Mouse (Mus musculus) cerebellum, adult (tissue): ENCODE measurements at regions not wholly inside any gene's neighbourhood (a gene's known extent, or its start where the extent isn't known, plus 50 kb on each side); places are given as distances from the start of the nearest gene placed in this dataset.

Experiments used
- ATAC-seq: cut with Nextera tagmentation; 2 replicates; pipeline ENCODE4 v1.9.2; 2017; ENCODE audit warnings: mild to moderate bottlenecking, moderate library complexity, mixed read lengths; ENCODE audit not compliant: insufficient number of reproducible peaks, low FRiP score, low TSS enrichment

DNA sequence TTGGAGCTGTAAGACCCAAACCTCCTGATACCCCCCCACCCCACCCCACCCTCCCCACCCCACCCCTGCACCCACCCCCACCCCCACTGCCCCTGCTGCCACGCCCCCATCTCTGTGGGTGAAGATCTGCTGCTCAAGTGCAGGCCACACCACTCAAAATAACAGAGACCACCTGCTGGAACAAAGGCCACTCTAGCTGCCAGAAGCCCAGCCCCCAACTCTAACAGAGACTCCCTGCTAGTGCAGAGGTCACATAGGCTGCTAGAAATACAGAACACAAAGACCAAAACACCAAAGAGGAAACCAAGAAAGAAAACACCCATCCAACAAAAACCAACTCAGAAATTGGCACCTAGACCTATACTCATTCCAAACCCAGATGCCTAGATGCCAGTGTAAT lies 58.9 kb downstream of the Olfr267 start:
- ATAC-seq: no peak

DNA sequence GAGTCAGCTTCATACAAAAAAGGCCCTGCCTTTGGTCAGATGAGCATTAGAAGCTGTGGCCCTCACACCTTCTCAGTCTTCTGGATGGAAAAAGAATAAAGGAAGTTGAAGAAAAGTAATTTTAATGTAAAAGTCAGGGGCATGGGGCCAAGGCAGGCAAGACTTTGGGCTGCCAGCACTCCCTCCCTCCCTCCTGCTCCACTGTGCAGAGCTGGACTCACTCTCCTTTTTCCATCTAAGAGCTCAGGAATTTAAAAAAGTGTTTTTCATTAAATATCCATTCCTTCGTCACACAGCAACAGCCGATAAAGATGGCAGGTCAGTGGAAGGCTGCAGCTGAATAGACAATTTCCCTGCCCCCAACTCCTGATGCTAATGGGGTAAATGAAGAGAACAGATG lies 61.1 kb downstream of the Olfr267 start:
- ATAC-seq: no peak

DNA sequence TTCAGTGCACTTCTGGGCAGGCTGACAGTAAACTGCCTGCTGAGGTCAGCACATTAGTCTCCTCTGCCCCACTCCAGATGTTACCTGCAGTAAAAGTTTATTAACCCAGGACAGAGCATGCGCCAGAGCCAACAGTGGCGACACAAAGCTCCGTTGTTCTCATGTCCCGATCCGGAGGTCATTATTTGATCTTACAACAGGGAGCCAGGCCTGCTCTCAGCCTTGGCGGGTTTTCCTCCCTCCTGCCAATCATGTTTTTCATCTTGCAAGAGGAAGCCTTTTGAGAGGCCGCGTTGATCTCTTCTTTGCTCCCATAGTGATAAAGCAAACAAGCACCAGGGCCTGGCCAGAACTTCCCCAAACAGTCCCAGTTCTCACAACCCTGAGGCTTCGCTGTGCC lies 64.7 kb downstream of the Olfr267 start:
- peak; percentile 40; the same call in 1 of the 2 replicates for ATAC-seq

DNA sequence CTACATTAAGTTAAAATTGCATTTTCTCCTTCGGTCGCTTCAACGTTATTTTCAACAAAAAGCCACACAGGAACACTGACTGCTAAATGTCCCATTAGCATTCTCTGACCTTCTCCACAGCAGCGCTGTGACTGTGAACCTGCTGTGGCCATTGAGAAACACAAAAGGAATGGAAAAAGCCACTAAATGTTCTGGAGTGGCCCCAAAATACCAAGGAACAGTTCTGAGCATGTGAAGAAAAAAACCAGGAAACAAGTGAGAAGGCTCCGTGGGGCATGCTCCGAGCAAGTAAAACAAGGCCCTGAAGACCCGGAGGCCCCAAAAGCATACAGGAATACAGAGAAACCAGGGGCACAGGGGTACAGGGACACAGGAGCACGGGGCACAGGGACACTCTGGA lies 66.8 kb downstream of the Olfr267 start:
- no peak for ATAC-seq

DNA sequence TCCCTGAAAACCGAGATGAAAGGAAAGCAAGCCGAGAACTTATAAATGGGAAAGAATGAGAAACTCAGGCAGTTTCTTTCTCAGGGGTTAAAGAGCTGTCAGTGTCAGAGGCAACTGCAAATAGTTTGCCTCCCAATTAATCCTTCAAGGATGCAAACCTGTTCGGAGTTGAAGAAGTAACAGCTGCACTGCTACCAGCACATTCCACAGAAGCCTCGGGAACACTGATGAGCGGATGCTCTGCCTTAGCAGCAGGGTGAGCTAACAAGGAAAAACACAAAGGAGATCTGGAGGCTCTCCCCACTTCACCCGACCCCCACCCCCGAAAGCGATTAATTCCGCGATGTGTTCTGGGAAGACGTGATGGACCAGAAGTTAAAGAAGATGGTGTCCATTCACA lies 71.1 kb downstream of the Olfr267 start:
- ATAC-seq: no peak

DNA sequence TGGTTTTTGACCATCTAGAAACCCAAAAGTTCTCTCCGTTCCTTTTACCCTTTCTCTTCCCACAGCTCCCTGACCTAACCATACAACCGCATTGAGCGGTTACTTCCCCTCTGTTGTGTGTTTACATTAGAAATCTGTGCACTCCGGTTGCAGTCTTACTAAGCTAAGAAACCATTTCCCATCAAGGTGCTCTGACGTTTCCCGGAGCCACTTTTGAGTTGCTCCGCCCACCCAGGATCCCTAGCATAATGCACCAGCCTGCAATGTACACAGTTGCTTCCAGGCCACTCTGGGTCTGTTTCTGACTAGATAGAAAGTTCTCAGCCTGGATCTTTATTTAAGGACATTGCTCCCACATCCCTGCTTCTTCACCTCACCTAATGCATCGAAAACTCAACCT lies 71.7 kb downstream of the Olfr267 start:
- ATAC-seq: no peak

DNA sequence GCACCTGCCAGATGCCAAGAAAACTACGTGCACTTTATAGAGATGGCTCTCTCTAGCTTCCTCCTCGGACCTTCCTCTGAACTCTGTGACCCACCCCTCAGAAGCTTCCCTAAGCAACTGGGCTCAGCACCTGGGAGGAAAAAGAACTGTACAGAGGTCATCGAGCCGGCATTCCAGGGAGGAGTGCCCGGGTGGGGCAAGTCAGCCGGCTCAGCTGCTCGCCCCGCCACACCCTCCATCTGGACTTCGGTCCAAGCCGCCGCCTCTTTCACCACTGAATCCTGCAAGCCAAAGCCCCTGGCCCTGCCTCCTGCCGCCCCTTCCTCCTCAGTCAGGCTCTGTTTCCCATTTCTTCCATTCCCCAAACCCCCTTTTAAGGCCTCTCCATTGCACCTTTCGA lies 73.3 kb downstream of the Olfr267 start:
- ATAC-seq: no peak

DNA sequence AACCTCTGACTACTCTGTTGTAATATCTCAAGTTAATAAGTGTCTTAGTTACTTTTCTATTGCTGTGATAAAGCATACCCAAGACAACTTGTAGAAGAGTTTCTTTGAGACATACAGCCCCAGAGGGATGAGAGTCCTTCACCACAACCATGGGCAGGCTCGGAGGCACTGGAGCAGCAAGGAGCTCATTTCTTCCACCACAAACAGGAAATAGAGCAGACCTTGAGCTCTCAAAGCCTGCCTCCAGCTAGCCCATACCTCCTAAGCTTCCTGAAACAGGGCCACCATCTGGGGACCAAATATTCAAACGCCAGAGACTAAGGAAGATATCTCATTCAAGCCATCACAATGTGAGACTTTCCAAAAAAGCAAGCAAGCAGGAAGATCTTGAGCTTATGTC lies 74.6 kb downstream of the Olfr267 start:
- no peak for ATAC-seq

DNA sequence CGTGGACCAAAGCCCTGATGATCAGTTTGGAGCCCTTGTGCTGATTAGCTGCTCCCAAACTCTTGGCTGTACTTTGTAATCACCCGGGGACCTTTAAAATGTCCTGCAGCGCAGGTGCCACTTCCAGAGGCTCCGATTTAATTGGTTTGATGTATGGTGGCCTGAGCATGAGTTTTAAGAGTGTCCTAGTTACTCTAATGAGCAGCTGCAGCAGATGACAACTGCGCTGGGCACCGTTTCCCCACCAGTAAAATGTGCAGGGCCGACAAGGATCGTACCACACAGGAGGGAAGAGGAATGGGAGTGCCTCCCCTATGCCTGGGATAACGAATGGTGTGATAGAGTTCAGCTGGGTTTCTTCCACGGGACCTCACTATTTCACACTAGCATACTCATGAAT lies 75.3 kb downstream of the Olfr267 start:
- no peak for ATAC-seq

DNA sequence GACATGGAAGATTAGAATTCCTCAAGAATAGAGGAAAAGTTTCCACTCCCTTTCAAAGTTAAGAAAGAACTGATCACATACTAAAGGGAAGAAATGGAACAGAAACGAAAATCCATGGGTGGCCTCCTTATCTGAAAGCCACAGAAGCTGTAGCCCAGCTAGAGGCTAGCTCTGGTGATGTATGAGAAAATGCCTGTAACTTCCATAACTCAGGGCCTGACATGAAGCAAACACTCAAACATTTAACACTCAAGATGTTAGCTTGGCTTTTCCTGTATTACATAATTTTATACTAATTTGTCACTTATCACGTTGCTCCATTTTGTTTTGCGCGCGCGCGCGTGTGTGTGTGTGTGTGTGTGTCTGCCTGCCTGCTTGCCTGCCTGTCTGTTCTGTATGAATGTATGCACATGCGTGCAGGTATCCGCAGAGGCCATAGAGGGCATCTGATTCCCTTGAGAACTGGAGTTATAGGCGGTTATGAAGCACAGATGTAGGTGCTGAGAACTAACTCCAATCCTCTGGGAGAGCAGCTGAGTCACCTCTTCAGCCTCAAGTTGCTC lies 88.2 kb downstream of the Olfr267 start:
- ATAC-seq: no peak

DNA sequence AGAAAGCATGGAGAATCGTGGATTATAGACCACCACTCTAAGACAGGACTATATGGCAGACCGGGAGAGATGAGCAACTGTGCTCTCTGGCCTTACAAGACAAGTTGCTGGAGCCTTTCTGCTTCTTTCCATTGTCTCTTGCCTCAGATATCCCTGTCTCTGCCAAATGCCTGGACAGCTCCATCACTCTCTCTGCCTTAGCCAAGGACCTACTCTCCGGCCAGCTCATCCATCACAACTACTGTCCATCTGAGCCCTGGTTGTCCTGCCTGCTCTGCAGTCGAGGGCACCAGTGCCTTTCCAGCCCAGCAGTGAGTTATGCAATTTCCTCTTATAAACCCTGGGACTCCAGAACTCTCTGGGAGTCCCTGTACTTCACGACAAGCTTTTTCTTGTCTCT lies 88.7 kb downstream of the Olfr267 start:
- no peak for ATAC-seq

DNA sequence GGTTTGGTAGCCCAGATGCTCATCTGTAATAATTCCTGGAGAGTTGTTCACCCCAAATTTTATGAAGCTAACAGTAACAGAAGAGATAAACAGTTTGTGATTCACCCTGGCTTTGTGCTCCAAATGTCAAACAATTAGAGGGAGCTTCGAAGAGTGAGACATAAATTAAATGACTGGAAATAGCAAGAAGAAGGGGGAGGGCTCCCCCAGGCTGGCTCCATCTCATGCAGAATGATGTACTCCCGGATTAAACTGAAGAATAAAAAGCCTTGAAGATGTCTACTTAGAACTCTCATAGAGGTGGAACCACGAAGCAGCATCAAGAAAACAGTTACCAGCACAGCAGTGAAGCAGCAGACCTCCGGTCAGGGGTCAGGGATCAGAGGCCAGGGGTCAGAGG lies 90.8 kb downstream of the Olfr267 start:
- no peak for ATAC-seq

DNA sequence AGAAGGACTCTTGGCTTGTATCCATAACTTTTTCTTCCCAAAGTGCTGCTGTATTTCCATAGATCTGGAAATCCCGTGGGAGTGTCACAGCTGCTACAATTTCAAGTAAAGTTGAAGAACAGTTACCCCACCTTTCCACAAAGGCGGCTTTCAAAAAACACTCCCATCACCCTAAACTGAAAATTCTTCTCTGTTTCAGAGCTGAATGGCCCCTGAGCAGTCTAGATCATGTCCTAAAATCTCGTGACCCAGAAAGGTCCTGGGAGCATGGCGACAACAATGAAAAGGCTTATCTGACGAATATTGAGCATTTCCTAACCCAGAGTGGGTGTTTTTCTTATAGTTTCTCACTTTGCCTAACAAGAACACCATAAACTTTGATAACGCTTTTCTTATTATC lies 92.2 kb downstream of the Olfr267 start:
- no peak for ATAC-seq

DNA sequence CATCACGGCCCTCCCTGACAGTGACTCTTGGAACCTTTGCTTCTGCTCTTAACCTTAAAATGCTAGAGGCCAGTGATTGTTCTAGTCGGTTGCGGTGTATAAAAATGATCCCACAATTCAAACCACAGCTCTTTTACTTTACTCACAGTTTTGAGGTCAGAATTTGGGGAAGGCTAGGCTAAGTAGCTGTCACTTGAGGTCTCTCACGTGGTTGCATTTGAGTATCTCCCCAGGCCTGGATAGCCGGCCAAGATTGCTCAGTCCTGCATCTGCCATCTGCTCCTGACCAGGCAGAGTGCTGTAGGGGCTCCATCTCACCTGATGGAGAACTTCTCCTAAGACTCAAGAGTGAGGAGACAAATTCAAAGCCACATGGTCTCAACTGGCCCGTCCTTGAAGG lies 94.5 kb downstream of the Olfr267 start:
- no peak for ATAC-seq

DNA sequence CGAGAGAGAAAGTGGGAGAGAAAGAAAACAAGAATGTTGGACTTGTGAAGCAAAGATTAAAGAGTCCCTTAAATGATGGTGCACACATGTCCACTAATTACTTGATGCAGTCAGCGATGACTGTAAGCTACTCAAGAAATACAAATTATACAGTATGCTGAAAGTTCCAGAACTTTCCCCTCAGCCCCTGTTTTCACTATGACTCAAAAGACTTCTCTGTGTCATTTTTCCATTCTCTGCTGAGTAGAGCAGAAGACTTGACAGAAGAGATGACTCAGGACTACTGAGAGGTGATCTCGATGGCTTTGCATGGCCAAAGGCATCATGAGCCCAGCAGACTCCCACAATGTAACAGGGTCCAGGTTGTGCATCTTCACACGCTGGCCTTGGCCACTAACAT lies 105.6 kb downstream of the Olfr267 start:
- ATAC-seq: no peak

DNA sequence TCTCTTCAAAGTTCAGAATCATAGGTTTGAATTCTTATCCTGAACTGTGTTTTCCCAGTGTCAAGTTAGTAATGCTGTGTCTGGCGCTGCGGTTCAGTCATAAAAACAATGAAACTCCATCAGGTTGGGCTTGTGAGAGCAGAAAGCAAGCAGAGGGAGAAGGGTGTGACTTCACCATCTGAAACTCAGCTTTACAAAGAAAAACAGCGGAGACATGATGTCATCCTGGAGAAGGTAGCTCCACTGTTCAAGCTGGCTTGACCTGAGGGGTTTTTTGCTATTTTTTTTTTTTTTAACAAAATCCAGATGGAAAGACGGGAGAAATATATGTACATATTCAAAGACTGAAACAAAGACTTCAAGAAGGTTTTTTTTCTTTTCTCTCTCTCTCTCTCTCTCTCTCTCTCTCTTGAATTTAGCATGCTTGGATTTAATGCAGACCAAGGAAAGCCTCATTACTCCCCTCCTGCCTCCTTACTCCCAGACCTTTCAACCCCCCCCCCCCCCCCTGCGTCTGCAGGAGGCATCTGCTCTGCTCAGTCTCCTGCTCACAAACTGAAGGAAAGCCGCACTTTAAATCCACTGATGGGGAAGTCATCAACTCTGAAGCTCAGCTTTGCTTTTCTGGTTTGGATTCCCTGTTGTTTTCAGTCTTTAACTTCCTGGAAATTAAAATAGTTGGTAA lies 109.7 kb downstream of the Olfr267 start:
- no peak for ATAC-seq

DNA sequence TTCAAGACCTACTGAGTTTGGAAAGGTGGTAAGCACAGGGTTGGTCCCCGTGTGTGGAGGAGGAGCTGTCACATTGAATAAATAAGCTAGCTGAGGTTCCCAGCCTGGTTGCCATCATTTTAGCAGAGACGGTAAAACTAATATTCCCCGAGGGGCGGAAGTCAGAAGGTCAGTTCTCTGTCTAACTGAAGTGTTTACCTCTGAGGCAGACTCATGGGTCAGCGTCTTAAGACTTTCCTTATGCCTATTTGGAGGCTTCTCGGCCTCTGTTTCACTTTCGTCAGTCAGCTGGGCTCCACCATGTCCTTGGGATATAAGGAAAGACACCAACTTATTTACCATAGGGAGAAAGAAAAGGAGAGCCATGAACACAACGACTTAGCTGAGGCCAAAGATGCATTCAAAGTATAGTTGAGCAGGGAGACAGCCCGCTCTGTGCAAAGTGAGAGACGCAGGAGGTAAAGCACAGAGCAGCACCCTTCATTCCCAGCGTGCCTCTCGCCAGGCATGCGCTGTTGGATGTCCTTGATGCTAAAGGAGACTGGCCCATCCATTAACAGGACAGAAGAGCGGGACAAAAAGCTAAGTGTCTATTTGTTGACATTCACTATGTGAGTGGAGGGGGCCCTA lies 116.0 kb downstream of the Olfr267 start:
- no peak for ATAC-seq

DNA sequence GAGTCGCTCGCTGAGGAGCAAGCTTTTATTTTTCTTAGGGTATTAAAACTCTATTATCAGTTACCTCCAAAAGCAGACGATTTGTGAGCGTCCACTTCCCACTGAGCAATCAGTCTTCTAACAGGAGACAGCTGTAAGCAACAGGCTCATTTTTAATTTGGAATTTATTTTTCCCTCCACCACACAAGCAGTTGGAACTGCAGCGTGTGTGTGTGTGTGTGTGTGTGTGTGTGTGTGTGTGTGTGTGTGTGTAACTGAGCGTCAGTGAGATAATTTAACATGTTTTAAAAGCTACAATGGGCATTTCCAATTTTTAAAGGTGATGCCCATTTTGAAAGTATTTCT lies 116.6 kb downstream of the Olfr267 start:
- no peak for ATAC-seq

DNA sequence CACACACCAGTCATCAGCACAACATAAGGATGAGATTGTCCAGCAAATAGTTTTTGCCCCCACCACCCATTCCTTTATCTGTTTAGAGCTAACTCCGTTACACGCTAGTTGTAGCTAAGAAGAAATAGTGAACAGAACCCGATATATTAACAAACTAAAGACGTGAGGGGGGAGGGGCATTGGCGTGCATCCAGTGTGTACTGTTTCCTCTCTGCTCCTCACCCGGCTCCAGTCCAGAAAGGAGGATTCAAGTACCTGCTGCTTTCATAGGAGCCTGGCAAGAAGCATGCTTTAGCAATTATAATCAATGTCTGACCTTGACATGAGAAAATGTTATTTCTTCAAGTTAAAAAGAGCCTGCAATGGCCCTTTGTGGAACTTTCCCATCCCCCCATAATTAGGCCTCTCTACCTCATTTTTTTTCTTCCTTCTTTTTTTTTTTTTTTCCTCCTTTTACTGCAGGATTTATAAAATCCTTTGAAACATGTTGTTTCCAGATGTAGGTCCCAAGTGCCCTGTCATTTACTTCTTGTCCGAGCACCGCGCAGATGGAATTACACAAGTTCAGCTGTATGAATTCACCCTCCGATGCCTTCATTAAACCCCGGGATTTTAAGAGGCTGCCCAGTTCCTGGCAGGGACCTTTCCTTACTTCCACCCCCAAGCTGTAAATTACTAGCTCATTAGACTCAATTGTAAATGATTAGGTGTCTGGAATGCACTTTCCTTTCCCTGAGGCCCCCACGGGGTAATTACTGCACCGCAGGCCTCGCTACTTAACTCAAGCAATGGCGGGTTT lies 116.6 kb upstream of the Lpar1 start:
- no peak for ATAC-seq

DNA sequence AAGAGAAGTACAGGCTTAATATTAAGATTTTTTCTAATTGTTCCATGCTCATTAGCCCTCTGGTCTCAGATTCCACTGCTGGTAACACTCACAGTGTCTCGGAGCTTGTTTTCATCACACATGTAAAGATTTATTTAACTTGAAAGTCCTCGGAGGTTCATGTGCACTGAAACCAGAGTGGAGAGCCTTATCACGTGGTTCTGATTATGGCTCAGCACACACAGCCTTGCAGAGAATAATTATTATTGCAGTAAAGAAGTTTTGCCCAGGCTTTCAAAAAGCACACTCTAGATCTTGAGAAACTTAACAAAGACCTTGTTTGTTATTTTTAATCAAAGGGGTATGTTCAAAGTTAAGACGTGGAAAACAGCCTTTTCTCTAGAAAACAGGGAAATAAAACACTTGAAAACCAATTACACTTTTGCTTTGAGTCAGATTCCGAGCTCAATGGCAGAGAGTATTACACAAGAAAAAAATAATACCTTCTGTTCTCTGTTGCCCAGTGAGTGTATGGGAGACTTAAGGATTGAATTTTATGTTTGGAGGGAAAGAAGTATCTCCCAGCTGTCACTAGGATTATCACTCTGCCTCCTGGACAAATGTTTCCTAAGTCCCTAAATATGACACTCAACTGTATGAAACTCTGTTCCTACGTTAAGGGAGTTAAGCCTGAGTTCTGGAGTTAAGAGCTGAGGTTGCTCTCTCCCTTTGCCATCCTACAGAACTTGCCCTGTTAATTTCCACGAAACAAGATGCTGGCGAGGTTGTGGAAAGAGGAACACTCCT lies 114.9 kb upstream of the Lpar1 start:
- no peak for ATAC-seq
